Mouse (Mus musculus) forebrain, embryonic 10.5 days (tissue): ENCODE measurements around the gene Tbpl2. TPM values are rescaled to one million over a fixed set of nuclear protein-coding genes. Genes with fewer than 3 reads are reported as not detected.

ENCODE experiments used
- DNase-seq: peaks from one replicate; pipeline ENCODE4 v3.0.0-alpha.2; 2017; ENCODE audit warnings: low spot score; ENCODE audit errors: extremely low spot score
- H3K27ac ChIP-seq: fragments of 300-500 bp; sonication (generic); 2 replicates; pipeline ENCODE4 v1.5.1; 2016; ENCODE audit warnings: mild to moderate bottlenecking
- H3K27me3 ChIP-seq: fragments of 300-500 bp; sonication (generic); 2 replicates; pipeline ENCODE4 v1.6.1; 2016; ENCODE audit warnings: mild to moderate bottlenecking; ENCODE audit not compliant: poor library complexity, severe bottlenecking
- H3K36me3 ChIP-seq: fragments of 300-500 bp; sonication (generic); replicated peaks from 2 replicates; pipeline ENCODE4 v1.6.1; 2016; ENCODE audit warnings: mild to moderate bottlenecking, moderate library complexity
- H3K4me1 ChIP-seq: fragments of 300-500 bp; sonication (generic); 2 replicates; pipeline ENCODE4 v1.6.1; 2016
- H3K4me3 ChIP-seq: fragments of 300-500 bp; sonication (generic); 2 replicates; pipeline ENCODE4 v1.5.1; 2016; ENCODE audit warnings: mild to moderate bottlenecking, moderate library complexity
- H3K9me3 ChIP-seq: fragments of 300-500 bp; sonication (generic); 2 replicates; pipeline ENCODE4 v1.6.1; 2016; ENCODE audit warnings: mild to moderate bottlenecking, moderate library complexity
- WGBS: fragments of 180-500 bp; shearing (Covaris S2); methylation state at CpG from one replicate; pipeline ENCODE4 v1.1.7; 2016; 5-methylcytosine and 5-hydroxymethylcytosine counted together
- polyA plus RNA-seq: library from polyadenylated mRNA; unstranded; fragments of >200 nt; fragmentation: Nextera tagmentation; extraction: Ambion mirVana; gene quantifications from 2 replicates; pipeline ENCODE4 v1.2.1, GENCODE M21; 2016

Tbpl2 gene
- not detected in 2 replicates for polyA plus RNA-seq

- Histone ChIP-seq H3K27ac (no peak within 1 kb of the TSS), H3K4me3 (no peak within 1 kb of the TSS), H3K4me1 (no peaks in the 10 kb centered on the region), H3K9me3 (no peaks in the 10 kb centered on the region), H3K27me3 (no peaks in the 10 kb centered on the region), H3K36me3 (no peaks in the 10 kb centered on the region)
- WGBS, result 86% methylated on average over 4 of the region's 4 CpGs
- no peak for DNase-seq
Observed at GRCm38 (mm10) chr2:24096495-24096894, at the start of gene Tbpl2. Gene Tbpl2, minus strand, starts transcription at chr2:24096595.

- 100% methylated on average over 1 of the region's 1 CpGs for WGBS
- no peak overlapping the region for H3K4me3 ChIP-seq
- H3K4me1 ChIP-seq, result no peaks in the 10 kb centered on the region
- H3K27ac ChIP-seq, result no peak overlapping the region
- H3K27me3 ChIP-seq, result no peaks in the 10 kb centered on the region
- DNase-seq, result no peak
- H3K36me3 ChIP-seq, result no peaks in the 10 kb centered on the region
- H3K9me3 ChIP-seq, result peaks cover 1% of the 10 kb centered on the region
Observed at GRCm38 (mm10) chr2:24134373-24134772, 38.0 kb upstream of the Tbpl2 start.

GRCm38 (mm10) chr2:24109085-24109484 is 12.7 kb upstream of the Tbpl2 start:
- no peaks in the 10 kb centered on the region for H3K27me3 ChIP-seq
- no peak overlapping the region for H3K4me3 ChIP-seq
- H3K4me1 ChIP-seq, result no peaks in the 10 kb centered on the region
- no peaks in the 10 kb centered on the region for H3K9me3 ChIP-seq
- no peak overlapping the region for H3K27ac ChIP-seq
- no peaks in the 10 kb centered on the region for H3K36me3 ChIP-seq
- DNase-seq, result no peak

GRCm38 (mm10) chr2:24103619-24104289 is 7.4 kb upstream of the Tbpl2 start:
- no peaks in the 10 kb centered on the region for H3K36me3 ChIP-seq
- DNase-seq, result no peak
- 85% methylated on average over 4 of the region's 4 CpGs for WGBS
- no peaks in the 10 kb centered on the region for H3K27me3 ChIP-seq
- no peak overlapping the region for H3K4me3 ChIP-seq
- H3K27ac ChIP-seq, result no peak overlapping the region
- no peaks in the 10 kb centered on the region for H3K4me1 ChIP-seq
- H3K9me3 ChIP-seq, result no peaks in the 10 kb centered on the region

- no peaks in the 10 kb centered on the region for H3K9me3 ChIP-seq
- no peaks in the 10 kb centered on the region for H3K4me1 ChIP-seq
- H3K27me3 ChIP-seq, result no peaks in the 10 kb centered on the region
- no peak overlapping the region for H3K4me3 ChIP-seq
- H3K36me3 ChIP-seq, result no peaks in the 10 kb centered on the region
- DNase-seq, result no peak
- 76% methylated on average over 1 of the region's 1 CpGs for WGBS
- no peak overlapping the region for H3K27ac ChIP-seq
Observed at GRCm38 (mm10) chr2:24090921-24091320, 5.5 kb downstream of the Tbpl2 start.

- peaks cover 29% of the 10 kb centered on the region for H3K4me1 ChIP-seq
- WGBS, result 83% methylated on average over 3 of the region's 3 CpGs
- H3K36me3 ChIP-seq, result no peaks in the 10 kb centered on the region
- H3K27ac ChIP-seq, result no peak overlapping the region
- no peaks in the 10 kb centered on the region for H3K27me3 ChIP-seq
- H3K4me3 ChIP-seq, result no peak overlapping the region
- no peak for DNase-seq
- no peaks in the 10 kb centered on the region for H3K9me3 ChIP-seq
Observed at GRCm38 (mm10) chr2:24050459-24050858, 45.9 kb downstream of the Tbpl2 start.

GRCm38 (mm10) chr2:24049344-24049990 is 46.9 kb downstream of the Tbpl2 start, which contains the start of gene Hnmt:
Gene Hnmt, minus strand, starts transcription at chr2:24049394.
- H3K27ac ChIP-seq, result peak within 1 kb of the TSS; percentile 82
- no peaks in the 10 kb centered on the region for H3K36me3 ChIP-seq
- WGBS, result 55% methylated on average over 7 of the region's 7 CpGs
- no peak for DNase-seq
- no peaks in the 10 kb centered on the region for H3K9me3 ChIP-seq
- H3K27me3 ChIP-seq, result no peaks in the 10 kb centered on the region
- H3K4me3 ChIP-seq, result peak within 1 kb of the TSS; percentile 45
- H3K4me1 ChIP-seq, result peaks cover 29% of the 10 kb centered on the region

GRCm38 (mm10) chr2:24048480-24049097 is 47.8 kb downstream of the Tbpl2 start:
- DNase-seq, result peak; percentile 24
- peak overlapping the region; percentile 82 for H3K27ac ChIP-seq
- no peaks in the 10 kb centered on the region for H3K9me3 ChIP-seq
- no peaks in the 10 kb centered on the region for H3K27me3 ChIP-seq
- WGBS, result 8% methylated on average over 16 of the region's 16 CpGs
- H3K4me1 ChIP-seq, result peaks cover 29% of the 10 kb centered on the region
- H3K36me3 ChIP-seq, result no peaks in the 10 kb centered on the region
- peak overlapping the region; percentile 45 for H3K4me3 ChIP-seq

- no peaks in the 10 kb centered on the region for H3K9me3 ChIP-seq
- H3K27ac ChIP-seq, result peak overlapping the region; percentile 82
- DNase-seq, result no peak
- H3K4me3 ChIP-seq, result peak overlapping the region; percentile 45
- 42% methylated on average over 6 of the region's 6 CpGs for WGBS
- H3K27me3 ChIP-seq, result no peaks in the 10 kb centered on the region
- peaks cover 29% of the 10 kb centered on the region for H3K4me1 ChIP-seq
- no peaks in the 10 kb centered on the region for H3K36me3 ChIP-seq
Observed at GRCm38 (mm10) chr2:24047551-24048479, 48.6 kb downstream of the Tbpl2 start.

GRCm38 (mm10) chr2:24042901-24043300 is 53.5 kb downstream of the Tbpl2 start:
- H3K27ac ChIP-seq, result no peak overlapping the region
- no peaks in the 10 kb centered on the region for H3K27me3 ChIP-seq
- peaks cover 10% of the 10 kb centered on the region for H3K4me1 ChIP-seq
- no peaks in the 10 kb centered on the region for H3K36me3 ChIP-seq
- DNase-seq, result no peak
- H3K9me3 ChIP-seq, result no peaks in the 10 kb centered on the region
- no peak overlapping the region for H3K4me3 ChIP-seq
- WGBS, result 88% methylated on average over 1 of the region's 1 CpGs

- Histone ChIP-seq H3K27me3 (no peaks in the 10 kb centered on the region), H3K36me3 (no peaks in the 10 kb centered on the region), H3K4me1 (no peaks in the 10 kb centered on the region), H3K4me3 (no peak overlapping the region), H3K9me3 (no peaks in the 10 kb centered on the region), H3K27ac (no peak overlapping the region)
- 90% methylated on average over 1 of the region's 1 CpGs for WGBS
- no peak for DNase-seq
Observed at GRCm38 (mm10) chr2:24040531-24040930, 55.9 kb downstream of the Tbpl2 start.
